Mouse (Mus musculus): ENCODE measurements around the gene Sos1.

DNA sequence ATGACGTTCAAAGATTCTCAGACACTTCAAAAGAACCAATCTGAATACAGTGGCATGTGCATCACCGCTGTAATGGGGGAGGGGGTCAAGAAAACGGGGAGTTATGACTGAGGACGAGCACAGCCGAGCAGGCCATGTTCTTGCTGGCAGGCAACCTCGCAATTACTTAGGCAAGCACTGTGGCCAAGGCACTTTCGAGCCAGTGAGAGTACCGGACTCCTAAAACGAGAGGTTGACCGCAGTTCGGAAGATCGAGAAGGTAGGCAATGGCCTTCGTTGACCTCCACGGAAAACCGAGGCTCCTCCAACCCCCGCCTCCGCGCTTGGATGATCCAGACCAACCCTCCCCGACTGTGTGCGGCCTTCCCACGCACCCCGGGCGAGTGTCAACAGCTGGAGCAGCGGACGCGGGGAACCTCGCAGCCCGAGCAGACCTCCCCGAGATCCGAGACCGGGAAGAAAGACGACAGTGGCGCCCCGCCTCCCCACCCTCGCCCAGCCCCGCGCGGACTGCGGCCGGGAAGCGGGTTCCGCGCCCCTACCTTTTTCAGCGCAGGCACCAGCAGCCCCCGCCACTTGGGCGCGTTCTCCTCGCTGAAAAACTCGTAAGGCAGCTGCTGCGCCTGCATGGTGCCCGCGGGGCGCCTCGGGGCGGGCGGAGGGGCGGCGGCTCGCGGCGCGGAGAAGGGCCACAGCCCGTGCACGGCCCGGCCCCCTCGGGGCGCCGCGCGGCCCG lies 790 bp downstream of the Sos1 start:
- TF ChIP-seq CTCF (IDR thresholded peaks at IDR 0.05; ENCODE audit: low read depth, low read length) = no peak
- TF ChIP-seq GATA2 (IDR thresholded peaks at IDR 0.05; ENCODE audit: borderline replicate concordance, low read depth, low read length) = no peak
- no peak for TF ChIP-seq GATA1 (IDR thresholded peaks at IDR 0.05; ENCODE audit: borderline replicate concordance, low read length)
- no peak for TF ChIP-seq TAL1 (conservative IDR thresholded peaks at IDR 0.05; ENCODE audit: low read depth, low read length)
- TF ChIP-seq POLR2AphosphoS5 (IDR thresholded peaks at IDR 0.05; ENCODE audit: insufficient replicate concordance, low read depth, low read length) = no peak

All from G1E (cell line).